24 mouse cellular contexts compared by ENCODE assay signal in genomic region chr1:139224309-139224949, GRCm38 (mm10).
A peak's percentile ranks its signal among the peaks of the same experiment; 100 is the strongest.
DNase-seq lines count a peak whose midpoint lies in the region; ATAC-seq and TF ChIP-seq lines count a peak whose summit lies in the region.
"Had no signal": no experiment of that assay in that cellular context is flagged by ENCODE, and none has a peak within 500 bp of the region (broad histone marks: within the 10 kb centered on the region; RNA-seq: fewer than 3 reads in every experiment).

No protein-coding gene starts in this region.

- H3K4me1 ChIP-seq in kidney, postnatal 0 days (replicated peaks; ENCODE audit: insufficient read depth, low read length) = no peaks in the 10 kb centered on the region
- H3K4me1 ChIP-seq in intestine, embryonic 15.5 days (replicated peaks) = 0 out of 2 replicates have a peak, but pooled peaks cover 5% of the 10 kb centered on the region
- H3K4me1 ChIP-seq in stomach, embryonic 15.5 days = no peaks in the 10 kb centered on the region
- H3K4me1 ChIP-seq in lung, postnatal 0 days (ENCODE audit: insufficient read depth, low read depth, low read length) = no peaks in the 10 kb centered on the region
- no peaks in the 10 kb centered on the region for H3K4me1 ChIP-seq in cerebellum, adult 2 months (ENCODE audit: control insufficient read depth, insufficient read depth, low read length)
- H3K4me1 ChIP-seq: forebrain, embryonic 15.5 days; heart, embryonic 10.5 days; heart, embryonic 13.5 days had no signal

- no peak for TF ChIP-seq EP300 in lung, postnatal 0 days (IDR thresholded peaks at IDR 0.05)

- H3K4me2 ChIP-seq in kidney, postnatal 0 days (ENCODE audit: low read length) = no peak overlapping the region
- H3K4me2 ChIP-seq in intestine, embryonic 15.5 days (replicated peaks) = no peak overlapping the region
- no peak overlapping the region for H3K4me2 ChIP-seq in stomach, embryonic 15.5 days
- H3K4me2 ChIP-seq in lung, postnatal 0 days (replicated peaks; ENCODE audit: low read depth, low read length) = no peak overlapping the region
- H3K4me2 ChIP-seq: forebrain, embryonic 15.5 days; heart, embryonic 13.5 days; hindbrain, embryonic 14.5 days had no signal

- peak; percentile 29 for DNase-seq in kidney, postnatal 0 days (ENCODE audit: low spot score)
- DNase-seq in kidney, adult 9 months = no peak
- DNase-seq in NIH3T3 (ENCODE audit: low read depth) = peak; percentile 27
- DNase-seq in lung, postnatal 0 days (ENCODE audit: low spot score) = no peak
- no peak for DNase-seq in cerebellum, adult 2 months
- DNase-seq: adrenal gland, adult 8-10 months; adrenal gland, postnatal 25 days; cerebellum, adult 11-12 months; cerebellum, adult 9-10 months; cerebellum, postnatal 14 days; gastrocnemius, postnatal 10 days; gastrocnemius, postnatal 36 days; heart, adult 2 months; heart, postnatal 14 days; heart, postnatal 4 days had no signal

- H3K4me3 ChIP-seq in kidney, postnatal 0 days (replicated peaks; ENCODE audit: low read depth, low read length) = no peak overlapping the region
- H3K4me3 ChIP-seq in intestine, embryonic 15.5 days (replicated peaks) = no peak overlapping the region
- no peak overlapping the region for H3K4me3 ChIP-seq in stomach, embryonic 15.5 days (replicated peaks)
- no peak overlapping the region for H3K4me3 ChIP-seq in lung, postnatal 0 days (ENCODE audit: low read depth, low read length)
- no peak overlapping the region for H3K4me3 ChIP-seq in cerebellum, adult 2 months (replicated peaks; ENCODE audit: insufficient read depth, low read depth, low read length)
- H3K4me3 ChIP-seq: forebrain, embryonic 15.5 days; heart, adult 2 months; heart, embryonic 10.5 days; heart, embryonic 13.5 days had no signal

- ATAC-seq in kidney, postnatal 0 days (replicated peaks; ENCODE audit: low FRiP score, low read depth) = no peak
- ATAC-seq in intestine, embryonic 15.5 days = 0 out of 2 replicates have a peak, but pooled peaks have one; percentile 47
- peak; percentile 77; the same call in 1 of the 2 replicates for ATAC-seq in stomach, embryonic 15.5 days (ENCODE audit: insufficient read depth, low FRiP score, low read depth)
- no peak for ATAC-seq in lung, postnatal 0 days
- no peak for ATAC-seq in erythroid progenitor cell, adult 5-6 weeks (replicated peaks; ENCODE audit: low FRiP score, poor library complexity, severe bottlenecking)
- ATAC-seq: activated CD4-positive, CD25-positive, alpha-beta regulatory T cell, adult 4 months; CD4-positive, CD25-positive, alpha-beta regulatory T cell, adult 4 months; forebrain, embryonic 15.5 days had no signal

- H3K27me3 ChIP-seq in kidney, postnatal 0 days (ENCODE audit: insufficient read depth, low read length) = no peaks in the 10 kb centered on the region
- no peaks in the 10 kb centered on the region for H3K27me3 ChIP-seq in intestine, embryonic 15.5 days (replicated peaks)
- no peaks in the 10 kb centered on the region for H3K27me3 ChIP-seq in stomach, embryonic 15.5 days (replicated peaks)
- no peaks in the 10 kb centered on the region for H3K27me3 ChIP-seq in lung, postnatal 0 days (replicated peaks; ENCODE audit: insufficient read depth, low read length)
- H3K27me3 ChIP-seq in cerebellum, adult 2 months (ENCODE audit: control insufficient read depth, insufficient read depth, low read length) = no peaks in the 10 kb centered on the region; the same call in 1 of the 2 replicates
- H3K27me3 ChIP-seq: forebrain, embryonic 15.5 days; heart, embryonic 13.5 days had no signal

- no peaks in the 10 kb centered on the region for H3K36me3 ChIP-seq in kidney, postnatal 0 days (ENCODE audit: insufficient read depth, low read length)
- no peaks in the 10 kb centered on the region for H3K36me3 ChIP-seq in intestine, embryonic 15.5 days
- no peaks in the 10 kb centered on the region for H3K36me3 ChIP-seq in stomach, embryonic 15.5 days
- no peaks in the 10 kb centered on the region for H3K36me3 ChIP-seq in lung, postnatal 0 days (ENCODE audit: insufficient read depth, low read length)
- H3K36me3 ChIP-seq: forebrain, embryonic 15.5 days; heart, embryonic 10.5 days; heart, embryonic 13.5 days had no signal

- WGBS in kidney, postnatal 0 days = 59% methylated on average over 6 of the region's 6 CpGs
- 47% methylated on average over 6 of the region's 6 CpGs for WGBS in intestine, embryonic 15.5 days
- WGBS in stomach, embryonic 15.5 days = 38% methylated on average over 6 of the region's 6 CpGs
- 60% methylated on average over 6 of the region's 6 CpGs for WGBS in lung, postnatal 0 days
- WGBS in cerebellum, adult 2 months = 76% methylated on average over 6 of the region's 6 CpGs

- H3K9me3 ChIP-seq in kidney, postnatal 0 days (replicated peaks; ENCODE audit: low read length) = no peaks in the 10 kb centered on the region
- H3K9me3 ChIP-seq in intestine, embryonic 15.5 days = no peaks in the 10 kb centered on the region
- no peaks in the 10 kb centered on the region for H3K9me3 ChIP-seq in stomach, embryonic 15.5 days
- H3K9me3 ChIP-seq in lung, postnatal 0 days (ENCODE audit: low read length) = no peaks in the 10 kb centered on the region
- H3K9me3 ChIP-seq: forebrain, embryonic 15.5 days; heart, embryonic 10.5 days; heart, embryonic 13.5 days had no signal

- TF ChIP-seq POLR2A in cerebellum, adult 2 months (IDR thresholded peaks at IDR 0.05; ENCODE audit: borderline replicate concordance, insufficient read depth, low read length) = no peak

- H3K9ac ChIP-seq in kidney, postnatal 0 days (ENCODE audit: low read depth, low read length) = no peak overlapping the region
- no peak overlapping the region for H3K9ac ChIP-seq in intestine, embryonic 15.5 days
- H3K9ac ChIP-seq in stomach, embryonic 15.5 days = no peak overlapping the region
- no peak overlapping the region for H3K9ac ChIP-seq in lung, postnatal 0 days (replicated peaks; ENCODE audit: low read depth)
- H3K9ac ChIP-seq: forebrain, embryonic 15.5 days; heart, embryonic 13.5 days; hindbrain, embryonic 14.5 days had no signal

- no peak overlapping the region for H3K27ac ChIP-seq in kidney, postnatal 0 days
- peak overlapping the region; percentile 48 for H3K27ac ChIP-seq in intestine, embryonic 15.5 days
- H3K27ac ChIP-seq in stomach, embryonic 15.5 days = peak overlapping the region; percentile 69
- H3K27ac ChIP-seq in lung, postnatal 0 days (ENCODE audit: low read length) = no peak overlapping the region
- no peak overlapping the region for H3K27ac ChIP-seq in cerebellum, adult 2 months (ENCODE audit: insufficient read depth, low read length)
- H3K27ac ChIP-seq: forebrain, embryonic 15.5 days; heart, adult 2 months; heart, embryonic 10.5 days; heart, embryonic 13.5 days; hindbrain, embryonic 14.5 days had no signal

- no peak for TF ChIP-seq CTCF in kidney, postnatal 0 days (IDR thresholded peaks at IDR 0.05; ENCODE audit: low read depth)
- no peak for TF ChIP-seq CTCF in lung, postnatal 0 days (IDR thresholded peaks at IDR 0.05)
- no peak for TF ChIP-seq CTCF in cerebellum, adult 2 months (IDR thresholded peaks at IDR 0.05; ENCODE audit: borderline replicate concordance, insufficient read depth, low read depth, low read length)

Comparison
In these comparisons a context has a peak if more than half of its experiments do, and no peak if none do; other contexts are left out.
1. DNase-seq: peak in kidney, postnatal 0 days (single experiment) and NIH3T3 (single experiment); none in kidney, adult 9 months (single experiment), lung, postnatal 0 days (single experiment) and cerebellum, adult 2 months (0 of 2).
2. ATAC-seq: peak in intestine, embryonic 15.5 days (single experiment) and stomach, embryonic 15.5 days (single experiment); none in kidney, postnatal 0 days (single experiment), lung, postnatal 0 days (single experiment) and erythroid progenitor cell, adult 5-6 weeks (single experiment).
3. H3K27ac ChIP-seq: peak in intestine, embryonic 15.5 days (single experiment) and stomach, embryonic 15.5 days (single experiment); none in kidney, postnatal 0 days (single experiment), lung, postnatal 0 days (single experiment) and cerebellum, adult 2 months (single experiment).